Mouse (Mus musculus) neural tube, embryonic 12.5 days (tissue): ENCODE measurements around the gene Selenoh. TPM values are rescaled to one million over a fixed set of nuclear protein-coding genes. Genes with fewer than 3 reads are reported as not detected.

ENCODE experiments used
- ATAC-seq: fragments of 200-750 bp; cut with Nextera tagmentation; 2 replicates; pipeline ENCODE4 v1.8.0; 2017; ENCODE audit warnings: low read depth, mild to moderate bottlenecking, moderate TSS enrichment, moderate library complexity; ENCODE audit not compliant: low FRiP score
- H3K27ac ChIP-seq: fragments of 300-500 bp; sonication (generic); 2 replicates; pipeline ENCODE4 v1.5.1; 2016
- H3K27me3 ChIP-seq: fragments of 300-500 bp; sonication (generic); replicated peaks from 2 replicates; pipeline ENCODE4 v1.6.1; 2016; ENCODE audit warnings: mild to moderate bottlenecking
- H3K36me3 ChIP-seq: fragments of 300-500 bp; sonication (generic); 2 replicates; pipeline ENCODE4 v1.6.1; 2016; ENCODE audit warnings: mild to moderate bottlenecking
- H3K4me1 ChIP-seq: fragments of 300-500 bp; sonication (generic); 2 replicates; pipeline ENCODE4 v1.6.1; 2016
- H3K4me2 ChIP-seq: fragments of 300-500 bp; sonication (generic); replicated peaks from 2 replicates; pipeline ENCODE4 v1.6.1; 2016; ENCODE audit warnings: mild to moderate bottlenecking
- H3K4me3 ChIP-seq: fragments of 300-500 bp; sonication (generic); 2 replicates; pipeline ENCODE4 v1.5.1; 2016
- H3K9ac ChIP-seq: fragments of 300-500 bp; sonication (generic); 2 replicates; pipeline ENCODE4 v1.6.1; 2016; ENCODE audit warnings: mild to moderate bottlenecking
- H3K9me3 ChIP-seq: fragments of 300-500 bp; sonication (generic); 2 replicates; pipeline ENCODE4 v1.6.1; 2016; ENCODE audit warnings: mild to moderate bottlenecking
- WGBS: fragments of 180-500 bp; shearing (Covaris S2); methylation state at CpG from one replicate; pipeline ENCODE4 v1.1.7; 2016; 5-methylcytosine and 5-hydroxymethylcytosine counted together
- polyA plus RNA-seq: library from polyadenylated mRNA; unstranded; fragments of >200 nt; fragmentation: Nextera tagmentation; extraction: Ambion mirVana; gene quantifications from 2 replicates; pipeline ENCODE4 v1.2.1, GENCODE M21; 2016

The Selenoh gene
- polyA plus RNA-seq, result 306 and 312 TPM in 2 replicates

DNA sequence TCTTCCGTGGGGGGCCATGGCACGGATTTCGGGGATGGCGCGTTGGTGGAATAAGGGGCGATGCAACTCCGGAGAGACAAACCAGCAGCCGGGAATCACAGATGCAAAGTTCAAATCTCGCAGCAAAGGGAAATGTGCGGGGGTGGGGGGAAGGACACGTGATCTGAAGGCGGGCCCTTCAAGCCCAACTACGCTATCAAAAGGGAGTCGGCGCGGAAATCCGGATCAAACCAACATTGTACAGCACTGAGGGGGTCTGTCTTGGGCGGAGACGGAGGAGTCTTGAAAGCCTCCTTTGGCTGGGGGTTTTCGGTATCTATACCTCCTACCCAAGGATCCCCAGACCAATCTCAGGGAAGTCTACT is at the start of gene Selenoh:
Gene Selenoh (minus strand): TSS at position 202 of the 365 bp plus-strand sequence.
- Histone ChIP-seq H3K27ac (peak within 1 kb of the TSS; percentile 73), H3K27me3 (no peaks in the 10 kb centered on the region), H3K4me3 (peak within 1 kb of the TSS; percentile 87), H3K9ac (peak within 1 kb of the TSS; percentile 88), H3K36me3 (peaks cover 45% of the 10 kb centered on the region), H3K4me2 (peak within 1 kb of the TSS; percentile 72), H3K4me1 (peaks cover 8% of the 10 kb centered on the region), H3K9me3 (no peaks in the 10 kb centered on the region)
- 0% methylated on average over 20 of the region's 20 CpGs for WGBS
- ATAC-seq, result peak; percentile 98

- H3K36me3 ChIP-seq, result peaks cover 5% of the 10 kb centered on the region; the same call in 1 of the 2 replicates
- H3K4me2 ChIP-seq, result no peak overlapping the region
- H3K9me3 ChIP-seq, result no peaks in the 10 kb centered on the region
- WGBS, result 94% methylated on average over 4 of the region's 4 CpGs
- peaks cover 13% of the 10 kb centered on the region for H3K4me1 ChIP-seq
- no peaks in the 10 kb centered on the region for H3K27me3 ChIP-seq
- no peak overlapping the region for H3K4me3 ChIP-seq
- no peak overlapping the region for H3K27ac ChIP-seq
- no peak overlapping the region for H3K9ac ChIP-seq
- ATAC-seq, result no peak
Observed at GRCm38 (mm10) chr2:84717357-84717756, 46.8 kb upstream of the Selenoh start.

DNA sequence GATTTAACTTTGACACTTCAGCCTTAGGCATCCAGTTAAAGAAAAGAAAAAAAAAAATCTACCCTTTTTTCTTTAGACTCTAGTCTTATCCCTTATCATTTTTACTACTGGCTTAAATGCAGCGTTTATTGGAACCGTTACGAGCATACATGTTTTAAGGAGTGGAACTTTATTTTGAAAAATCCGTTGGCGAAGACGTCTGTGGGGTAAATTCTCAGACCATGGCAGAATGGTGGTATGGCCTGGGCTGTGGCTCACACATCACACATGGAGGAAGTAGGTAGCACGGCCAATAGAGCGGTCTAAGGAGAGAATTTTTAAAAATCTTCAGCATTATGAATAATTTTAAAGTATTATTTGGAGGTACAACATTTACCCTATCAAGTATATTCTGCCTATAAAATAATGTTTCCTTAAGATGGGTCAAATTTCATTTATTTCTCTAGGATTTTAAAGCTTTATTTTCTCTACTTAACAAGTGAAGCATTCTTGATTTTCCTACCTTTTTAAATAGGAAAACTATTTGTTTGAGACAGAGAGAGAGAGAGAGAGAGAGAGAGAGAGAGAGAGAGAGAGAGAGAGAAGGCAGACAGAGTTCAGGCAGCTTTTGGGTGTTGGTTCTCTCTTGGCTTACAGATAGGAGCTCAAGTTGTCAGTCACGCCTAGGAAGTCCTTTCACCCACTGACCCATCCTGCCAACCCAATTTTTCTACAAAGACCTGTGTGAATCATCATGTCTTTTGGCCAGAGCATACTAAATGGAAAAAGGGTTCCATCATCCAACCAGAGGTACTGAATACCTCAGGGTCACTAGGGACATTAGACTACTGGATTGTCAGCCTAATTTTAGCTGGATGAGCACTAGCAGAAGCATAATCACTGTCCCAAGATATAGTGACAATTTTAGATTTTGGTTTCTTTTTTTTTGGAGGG is 46.1 kb upstream of the Selenoh start:
- 41% methylated on average over 9 of the region's 9 CpGs for WGBS
- Histone ChIP-seq H3K4me1 (peaks cover 13% of the 10 kb centered on the region), H3K36me3 (0 out of 2 replicates have a peak, but pooled peaks cover 3% of the 10 kb centered on the region), H3K27ac (0 out of 2 replicates have a peak overlapping the region, but pooled peaks have one; percentile 46), H3K27me3 (no peaks in the 10 kb centered on the region), H3K9me3 (no peaks in the 10 kb centered on the region), H3K4me3 (peak overlapping the region; percentile 89), H3K4me2 (peak overlapping the region; percentile 84), H3K9ac (peak overlapping the region; percentile 67)
- ATAC-seq, result no peak

DNA sequence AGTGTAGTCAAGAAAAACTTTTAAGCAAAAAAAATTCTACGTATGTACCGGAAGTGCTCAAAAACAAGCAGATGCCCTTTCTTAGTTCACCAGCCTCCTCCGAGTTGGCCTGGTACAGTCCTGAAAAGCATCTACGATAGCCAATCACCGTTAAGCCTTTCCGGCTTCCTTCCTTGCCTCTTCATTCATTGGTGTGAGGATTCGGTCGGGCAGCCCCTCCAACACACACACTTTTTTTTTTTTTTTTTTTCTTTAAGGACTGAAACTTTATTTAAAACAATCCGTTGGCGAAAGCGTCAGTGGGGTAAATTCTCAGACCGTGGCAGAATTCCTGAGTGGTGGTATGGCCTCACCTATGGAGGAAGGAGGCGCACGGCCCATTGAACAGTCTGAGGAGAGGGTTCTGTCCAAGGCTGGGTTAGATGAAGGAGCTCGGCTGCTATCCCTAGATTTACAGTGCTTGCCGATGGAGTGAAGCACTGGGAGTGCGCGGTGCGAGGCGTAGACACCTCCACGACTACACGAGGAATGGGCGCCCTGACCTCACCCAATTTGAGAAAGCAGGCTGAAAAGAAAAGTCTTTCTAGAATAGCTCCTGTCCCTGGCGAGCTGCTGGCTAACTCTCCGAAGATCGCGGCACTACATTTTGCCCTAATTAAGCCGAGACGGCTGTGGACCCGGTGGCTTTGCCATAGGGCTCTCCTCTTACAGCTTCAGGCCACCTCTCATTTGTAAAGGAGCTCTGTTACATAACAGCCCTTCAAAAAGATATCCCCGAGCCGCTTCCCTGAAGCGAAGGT is 45.2 kb upstream of the Selenoh start:
- ATAC-seq, result peak; percentile 97
- WGBS, result under 1% methylated on average over 33 of the region's 33 CpGs
- H3K4me1 ChIP-seq, result peaks cover 13% of the 10 kb centered on the region

DNA sequence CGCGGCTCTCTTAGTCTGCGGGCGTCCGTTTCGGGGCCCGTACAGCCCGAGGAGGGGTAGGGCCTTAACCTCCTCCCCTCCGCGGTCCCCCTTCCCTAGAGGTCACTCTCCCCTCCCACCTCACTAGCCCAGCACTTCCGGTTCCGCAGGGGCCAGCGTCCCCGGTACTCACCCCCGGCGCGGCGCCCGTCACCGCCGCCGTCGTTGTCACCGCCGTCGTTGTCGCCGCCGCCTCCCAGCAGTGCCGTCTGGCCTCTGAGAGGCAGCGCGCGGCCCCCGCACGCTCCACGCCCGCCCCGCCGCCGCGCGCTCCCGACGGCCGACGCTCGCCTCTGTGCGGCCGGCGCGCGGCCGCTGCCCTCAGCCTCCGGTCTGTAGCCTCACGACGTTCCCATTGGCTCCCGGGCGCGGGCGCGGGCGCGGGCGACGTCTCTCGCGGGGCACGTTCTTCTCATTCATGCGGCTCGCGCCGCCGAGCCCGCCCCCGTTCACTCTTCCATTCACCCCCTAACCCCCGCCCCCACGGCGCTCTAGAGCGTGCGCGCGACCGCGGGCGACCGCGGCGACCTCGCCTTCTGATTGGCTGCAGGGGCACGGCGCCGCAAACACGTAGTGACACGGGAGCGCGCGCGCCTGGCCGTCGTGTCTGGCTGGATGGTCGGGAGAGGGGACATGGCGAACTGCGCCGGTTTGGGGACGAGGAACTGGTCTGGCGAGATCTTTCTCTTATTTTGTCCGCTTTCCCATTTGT is 44.4 kb upstream of the Selenoh start, which contains the start of gene Zdhhc5:
Gene Zdhhc5 (minus strand): TSS at position 370 of the 751 bp plus-strand sequence.
- Histone ChIP-seq H3K4me3 (peak within 1 kb of the TSS; percentile 89), H3K4me1 (peaks cover 13% of the 10 kb centered on the region), H3K9me3 (no peaks in the 10 kb centered on the region), H3K27ac (peak within 1 kb of the TSS; percentile 94), H3K36me3 (peaks cover 10% of the 10 kb centered on the region), H3K9ac (peak within 1 kb of the TSS; percentile 94), H3K27me3 (no peaks in the 10 kb centered on the region), H3K4me2 (peak within 1 kb of the TSS; percentile 84)
- under 1% methylated on average over 107 of the region's 107 CpGs for WGBS
- peak; percentile 97 for ATAC-seq

More for the DNA sequence above, 45.2 kb upstream of the Selenoh start:
- Histone ChIP-seq H3K9ac (peak overlapping the region; percentile 94), H3K27ac (peak overlapping the region; percentile 46; the same call in 1 of the 2 replicates), H3K4me3 (peak overlapping the region; percentile 89), H3K4me2 (peak overlapping the region; percentile 84), H3K36me3 (peaks cover 2% of the 10 kb centered on the region), H3K9me3 (no peaks in the 10 kb centered on the region), H3K27me3 (no peaks in the 10 kb centered on the region)

DNA sequence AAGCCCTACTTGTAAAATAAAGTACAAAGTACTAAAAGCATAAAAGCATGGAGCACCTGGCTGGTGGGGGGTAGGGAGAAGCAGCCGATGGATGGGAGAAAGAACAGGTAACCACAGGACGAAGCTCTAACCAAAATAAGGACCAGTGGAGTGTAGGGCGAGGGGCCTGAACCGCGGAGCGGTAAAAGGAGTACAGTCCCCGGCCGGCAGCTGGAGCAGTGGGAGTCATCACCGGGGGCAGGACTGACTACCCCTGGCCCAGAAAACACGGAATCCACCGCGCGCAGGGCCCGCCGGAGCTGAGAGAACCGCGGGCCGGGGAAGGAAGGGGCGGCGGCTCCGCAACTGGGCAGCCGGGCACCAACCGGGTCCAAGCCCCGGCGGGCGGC is 43.8 kb upstream of the Selenoh start:
- H3K9me3 ChIP-seq, result no peaks in the 10 kb centered on the region
- no peaks in the 10 kb centered on the region for H3K27me3 ChIP-seq
- ATAC-seq, result peak; percentile 15
- H3K9ac ChIP-seq, result peak overlapping the region; percentile 94
- H3K27ac ChIP-seq, result peak overlapping the region; percentile 94
- peak overlapping the region; percentile 84 for H3K4me2 ChIP-seq
- H3K36me3 ChIP-seq, result peaks cover 13% of the 10 kb centered on the region
- H3K4me3 ChIP-seq, result peak overlapping the region; percentile 89
- peaks cover 13% of the 10 kb centered on the region for H3K4me1 ChIP-seq
- WGBS, result under 1% methylated on average over 26 of the region's 26 CpGs

GRCm38 (mm10) chr2:84711898-84712297 is 41.3 kb upstream of the Selenoh start:
- Histone ChIP-seq H3K4me1 (peaks cover 20% of the 10 kb centered on the region), H3K9me3 (no peaks in the 10 kb centered on the region), H3K36me3 (peaks cover 13% of the 10 kb centered on the region), H3K4me3 (no peak overlapping the region), H3K27ac (no peak overlapping the region), H3K27me3 (no peaks in the 10 kb centered on the region), H3K9ac (no peak overlapping the region), H3K4me2 (no peak overlapping the region)
- ATAC-seq, result no peak
- 91% methylated on average over 2 of the region's 2 CpGs for WGBS

GRCm38 (mm10) chr2:84707523-84707922 is 37.0 kb upstream of the Selenoh start:
- ATAC-seq, result no peak
- H3K36me3 ChIP-seq, result peaks cover 16% of the 10 kb centered on the region

DNA sequence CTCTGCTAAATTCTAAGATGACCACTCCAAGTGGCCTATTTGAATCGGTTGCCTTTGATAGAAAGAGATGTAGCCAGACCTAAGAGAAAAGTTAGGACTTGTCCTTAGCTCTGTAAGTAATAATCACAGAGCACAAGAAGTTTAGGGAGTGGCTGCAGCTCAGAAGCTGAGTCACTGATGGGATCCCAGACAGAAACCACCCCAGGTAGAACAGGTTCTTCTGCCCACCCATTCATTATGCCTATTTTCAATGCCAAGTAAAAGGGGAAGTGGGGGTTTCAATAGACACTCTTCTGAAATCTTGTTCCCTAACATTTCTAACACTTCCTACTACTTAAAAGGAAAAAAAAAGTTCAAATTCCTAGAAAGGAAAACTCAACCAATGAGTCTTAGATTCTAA is 34.7 kb upstream of the Selenoh start:
- WGBS, result 88% methylated on average over 1 of the region's 1 CpGs
- peaks cover 14% of the 10 kb centered on the region for H3K36me3 ChIP-seq
- H3K27ac ChIP-seq, result no peak overlapping the region
- peaks cover 9% of the 10 kb centered on the region; the same call in 1 of the 2 replicates for H3K4me1 ChIP-seq
- H3K9ac ChIP-seq, result no peak overlapping the region
- no peak overlapping the region for H3K4me3 ChIP-seq
- H3K4me2 ChIP-seq, result no peak overlapping the region
- ATAC-seq, result no peak
- no peaks in the 10 kb centered on the region for H3K9me3 ChIP-seq
- no peaks in the 10 kb centered on the region for H3K27me3 ChIP-seq

More at GRCm38 (mm10) chr2:84707523-84707922, 37.0 kb upstream of the Selenoh start:
- H3K9me3 ChIP-seq, result no peaks in the 10 kb centered on the region
- H3K27ac ChIP-seq, result no peak overlapping the region
- H3K4me2 ChIP-seq, result no peak overlapping the region; the same call in 1 of the 2 replicates
- no peaks in the 10 kb centered on the region for H3K27me3 ChIP-seq
- no peak overlapping the region for H3K9ac ChIP-seq
- no peak overlapping the region for H3K4me3 ChIP-seq
- H3K4me1 ChIP-seq, result peaks cover 9% of the 10 kb centered on the region
- WGBS, result 17% methylated on average over 1 of the region's 1 CpGs

GRCm38 (mm10) chr2:84704329-84704728 is 33.8 kb upstream of the Selenoh start:
- Histone ChIP-seq H3K4me3 (no peak overlapping the region), H3K9me3 (no peaks in the 10 kb centered on the region), H3K4me2 (no peak overlapping the region), H3K27me3 (no peaks in the 10 kb centered on the region), H3K4me1 (peaks cover 9% of the 10 kb centered on the region; the same call in 1 of the 2 replicates), H3K9ac (no peak overlapping the region), H3K36me3 (peaks cover 11% of the 10 kb centered on the region; the same call in 1 of the 2 replicates), H3K27ac (no peak overlapping the region)
- no peak for ATAC-seq
- WGBS, result 84% methylated on average over 5 of the region's 5 CpGs

DNA sequence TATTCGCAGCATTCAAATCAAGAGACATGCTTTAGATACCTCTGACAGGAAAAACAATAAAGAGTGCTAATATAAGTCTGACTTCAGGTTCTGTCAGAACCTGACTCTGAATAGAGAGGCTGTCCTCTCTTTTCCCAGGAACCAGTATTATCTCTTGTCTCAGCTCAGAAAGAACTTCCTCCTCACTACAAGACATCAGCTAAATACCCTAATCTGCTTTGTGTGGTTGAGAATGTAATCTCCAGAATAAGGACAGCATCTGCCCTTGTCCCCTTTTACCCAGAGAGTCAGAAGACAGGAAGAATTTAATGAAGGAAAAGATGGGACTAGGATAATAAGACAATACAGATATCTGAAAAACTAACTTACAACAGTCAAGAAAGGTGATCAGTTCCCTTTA is 32.9 kb upstream of the Selenoh start:
- H3K4me2 ChIP-seq, result no peak overlapping the region
- H3K4me3 ChIP-seq, result no peak overlapping the region
- no peak overlapping the region for H3K9ac ChIP-seq
- H3K36me3 ChIP-seq, result peaks cover 15% of the 10 kb centered on the region; the same call in 1 of the 2 replicates
- H3K27me3 ChIP-seq, result no peaks in the 10 kb centered on the region
- H3K9me3 ChIP-seq, result no peaks in the 10 kb centered on the region
- ATAC-seq, result no peak
- no peak overlapping the region for H3K27ac ChIP-seq
- peaks cover 9% of the 10 kb centered on the region; the same call in 1 of the 2 replicates for H3K4me1 ChIP-seq
- 92% methylated on average over 1 of the region's 1 CpGs for WGBS
